Mouse (Mus musculus): ENCODE data around the gene Ndufv1. TPM values are rescaled to one million over a fixed set of nuclear protein-coding genes. Genes with fewer than 3 reads are reported as not detected.
"Not testable (repeated sequence)": the region's sequence is repeated elsewhere in the genome, so short reads cannot be mapped to it uniquely, and the experiment has no call there.

Gene Ndufv1
- polyA plus RNA-seq, 1 experiment from 2014 or later, result 285 TPM

- no peaks in the 10 kb centered on the region for H3K27me3 ChIP-seq (ENCODE audit: insufficient read depth, low read length)
- no peak overlapping the region for H3K4me3 ChIP-seq (ENCODE audit: low read length)
- no peak overlapping the region for H3K4me2 ChIP-seq (replicated peaks; ENCODE audit: low read depth, low read length)
- no peak overlapping the region for H3K9ac ChIP-seq (replicated peaks; ENCODE audit: low read length)
- 75% methylated on average over 8 of the region's 8 CpGs for WGBS
- H3K27ac ChIP-seq (ENCODE audit: low read length), result no peak overlapping the region
- H3K36me3 ChIP-seq (ENCODE audit: insufficient read depth, low read length), result no peaks in the 10 kb centered on the region
- ATAC-seq (ENCODE audit: low FRiP score, low TSS enrichment), result no peak
- H3K9me3 ChIP-seq (ENCODE audit: low read length), result no peaks in the 10 kb centered on the region; the same call in 1 of the 2 replicates
- no peaks in the 10 kb centered on the region for H3K4me1 ChIP-seq (ENCODE audit: insufficient read depth, low read length)
Observed at GRCm38 (mm10) chr19:4055216-4055946, 42.8 kb upstream of the Ndufv1 start.

- no peak overlapping the region for H3K4me2 ChIP-seq (replicated peaks; ENCODE audit: low read depth, low read length)
- no peaks in the 10 kb centered on the region; the same call in 1 of the 2 replicates for H3K9me3 ChIP-seq (ENCODE audit: low read length)
- no peak overlapping the region for H3K4me3 ChIP-seq (ENCODE audit: low read length)
- H3K9ac ChIP-seq (replicated peaks; ENCODE audit: low read length), result no peak overlapping the region
- no peak for ATAC-seq (ENCODE audit: low FRiP score, low TSS enrichment)
- no peaks in the 10 kb centered on the region for H3K36me3 ChIP-seq (ENCODE audit: insufficient read depth, low read length)
- WGBS, result 91% methylated on average over 5 of the region's 5 CpGs
- no peaks in the 10 kb centered on the region for H3K27me3 ChIP-seq (ENCODE audit: insufficient read depth, low read length)
- no peaks in the 10 kb centered on the region for H3K4me1 ChIP-seq (ENCODE audit: insufficient read depth, low read length)
- no peak overlapping the region for H3K27ac ChIP-seq (ENCODE audit: low read length)
Observed at GRCm38 (mm10) chr19:4054613-4055012, 42.0 kb upstream of the Ndufv1 start.

DNA sequence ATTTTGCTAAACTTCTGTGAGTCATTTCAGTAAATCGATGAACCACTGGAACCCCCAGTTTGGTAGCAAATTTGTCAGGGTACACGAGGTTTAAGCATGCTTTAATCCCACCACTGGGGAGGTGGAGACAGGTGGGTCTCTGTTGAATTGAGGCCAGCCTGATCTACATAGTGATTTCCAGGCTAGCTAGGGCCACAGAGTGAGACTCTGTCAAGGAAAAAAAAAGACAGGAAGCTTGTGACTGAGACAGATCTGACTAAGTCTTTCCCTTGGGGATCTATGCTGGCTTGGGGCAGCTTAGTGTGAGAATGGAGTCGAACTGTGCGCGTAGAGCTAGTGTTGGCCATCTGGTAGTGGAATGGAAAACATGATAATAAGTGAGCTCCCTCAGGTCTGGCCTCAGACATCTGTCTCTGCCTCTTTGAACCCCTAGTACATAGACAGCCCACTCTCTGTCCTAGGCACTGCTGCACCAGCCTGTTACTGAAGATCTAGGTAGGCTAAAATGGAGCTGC is 40.0 kb upstream of the Ndufv1 start:
- no peak for ATAC-seq (ENCODE audit: low FRiP score, low TSS enrichment)
- no peaks in the 10 kb centered on the region for H3K27me3 ChIP-seq (ENCODE audit: insufficient read depth, low read length)
- no peak overlapping the region for H3K27ac ChIP-seq (ENCODE audit: low read length)
- H3K9me3 ChIP-seq (ENCODE audit: low read length), result no peaks in the 10 kb centered on the region; the same call in 1 of the 2 replicates
- no peaks in the 10 kb centered on the region for H3K4me1 ChIP-seq (ENCODE audit: insufficient read depth, low read length)
- no peak overlapping the region for H3K9ac ChIP-seq (replicated peaks; ENCODE audit: low read length)
- H3K36me3 ChIP-seq (ENCODE audit: insufficient read depth, low read length), result no peaks in the 10 kb centered on the region
- H3K4me3 ChIP-seq (ENCODE audit: low read length), result no peak overlapping the region
- 75% methylated on average over 5 of the region's 5 CpGs for WGBS
- H3K4me2 ChIP-seq (replicated peaks; ENCODE audit: low read depth, low read length), result no peak overlapping the region

- Histone ChIP-seq H3K9ac (replicated peaks; ENCODE audit: low read length) (no peak overlapping the region), H3K27ac (ENCODE audit: low read length) (no peak overlapping the region), H3K36me3 (ENCODE audit: insufficient read depth, low read length) (no peaks in the 10 kb centered on the region), H3K27me3 (ENCODE audit: insufficient read depth, low read length) (no peaks in the 10 kb centered on the region), H3K4me3 (ENCODE audit: low read length) (no peak overlapping the region), H3K9me3 (ENCODE audit: low read length) (no peaks in the 10 kb centered on the region; the same call in 1 of the 2 replicates), H3K4me2 (replicated peaks; ENCODE audit: low read depth, low read length) (no peak overlapping the region), H3K4me1 (ENCODE audit: insufficient read depth, low read length) (no peaks in the 10 kb centered on the region)
- no peak for ATAC-seq (ENCODE audit: low FRiP score, low TSS enrichment)
- 52% methylated on average over 10 of the region's 10 CpGs for WGBS
Observed at GRCm38 (mm10) chr19:4051741-4052515, 39.3 kb upstream of the Ndufv1 start.

DNA sequence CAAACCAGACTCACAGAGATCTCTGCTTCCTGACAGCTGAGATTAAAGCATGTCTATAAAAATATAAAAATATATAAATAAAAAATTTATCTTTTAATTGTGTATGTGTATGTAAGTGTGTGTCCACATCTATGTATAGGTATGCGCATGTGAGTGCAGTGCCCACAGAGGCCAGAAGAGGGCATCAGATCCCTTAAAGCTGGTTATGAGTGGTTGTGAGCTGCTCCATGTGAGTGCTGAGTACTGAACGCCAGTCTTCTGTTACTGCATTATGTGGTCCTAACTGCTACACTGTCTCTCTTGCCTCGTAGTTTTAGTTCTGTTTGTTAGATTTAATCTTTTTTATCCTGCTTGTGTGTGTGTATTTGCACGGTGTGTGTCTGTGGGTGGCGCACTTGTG is 38.4 kb upstream of the Ndufv1 start:
- WGBS, result 91% methylated on average over 5 of the region's 5 CpGs

GRCm38 (mm10) chr19:4049069-4049468 is 36.5 kb upstream of the Ndufv1 start:
- not testable (repeated sequence) for H3K27me3 ChIP-seq (ENCODE audit: insufficient read depth, low read length); H3K9me3 ChIP-seq (ENCODE audit: low read length); H3K4me1 ChIP-seq (ENCODE audit: insufficient read depth, low read length); H3K36me3 ChIP-seq (ENCODE audit: insufficient read depth, low read length); H3K9ac ChIP-seq (replicated peaks; ENCODE audit: low read length); ATAC-seq (ENCODE audit: low FRiP score, low TSS enrichment); H3K4me3 ChIP-seq (ENCODE audit: low read length); H3K4me2 ChIP-seq (replicated peaks; ENCODE audit: low read depth, low read length); H3K27ac ChIP-seq (ENCODE audit: low read length)
- 79% methylated on average over 5 of the region's 5 CpGs for WGBS

More for the DNA sequence above, 38.4 kb upstream of the Ndufv1 start:
- no peak for ATAC-seq (ENCODE audit: low FRiP score, low TSS enrichment)
- no peaks in the 10 kb centered on the region; the same call in 1 of the 2 replicates for H3K9me3 ChIP-seq (ENCODE audit: low read length)
- no peaks in the 10 kb centered on the region for H3K36me3 ChIP-seq (ENCODE audit: insufficient read depth, low read length)
- H3K9ac ChIP-seq (replicated peaks; ENCODE audit: low read length), result no peak overlapping the region
- H3K4me1 ChIP-seq (ENCODE audit: insufficient read depth, low read length), result no peaks in the 10 kb centered on the region
- no peak overlapping the region for H3K27ac ChIP-seq (ENCODE audit: low read length)
- H3K4me3 ChIP-seq (ENCODE audit: low read length), result no peak overlapping the region
- no peaks in the 10 kb centered on the region for H3K27me3 ChIP-seq (ENCODE audit: insufficient read depth, low read length)
- H3K4me2 ChIP-seq (replicated peaks; ENCODE audit: low read depth, low read length), result no peak overlapping the region

DNA sequence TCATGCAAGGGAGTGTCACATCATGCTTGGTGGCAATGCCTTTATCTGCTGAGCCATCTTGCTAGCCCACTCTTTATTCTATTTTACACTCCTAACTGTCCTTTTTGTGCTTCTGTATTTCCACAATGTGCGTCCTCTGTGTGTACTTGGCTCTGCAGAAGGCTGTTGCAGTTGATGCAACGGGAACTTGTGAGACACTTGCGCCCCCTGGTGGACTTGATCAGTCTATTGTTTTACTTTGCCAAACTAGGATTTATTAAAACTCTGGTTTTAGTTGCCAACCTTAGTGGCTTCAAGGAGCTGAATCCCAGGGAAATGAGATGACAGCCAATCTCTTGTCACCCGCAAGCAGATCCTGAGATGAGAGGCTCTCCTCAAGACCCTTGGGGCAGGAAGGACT is 35.3 kb upstream of the Ndufv1 start:
- Histone ChIP-seq H3K9ac (replicated peaks; ENCODE audit: low read length) (no peak overlapping the region), H3K27ac (ENCODE audit: low read length) (no peak overlapping the region), H3K4me3 (ENCODE audit: low read length) (no peak overlapping the region), H3K27me3 (ENCODE audit: insufficient read depth, low read length) (no peaks in the 10 kb centered on the region), H3K36me3 (ENCODE audit: insufficient read depth, low read length) (no peaks in the 10 kb centered on the region), H3K4me1 (ENCODE audit: insufficient read depth, low read length) (no peaks in the 10 kb centered on the region), H3K4me2 (replicated peaks; ENCODE audit: low read depth, low read length) (no peak overlapping the region), H3K9me3 (ENCODE audit: low read length) (no peaks in the 10 kb centered on the region; the same call in 1 of the 2 replicates)
- no peak for ATAC-seq (ENCODE audit: low FRiP score, low TSS enrichment)
- WGBS, result 21% methylated on average over 4 of the region's 4 CpGs

GRCm38 (mm10) chr19:4046866-4047254 is 34.3 kb upstream of the Ndufv1 start:
- H3K4me2 ChIP-seq (replicated peaks; ENCODE audit: low read depth, low read length), result no peak overlapping the region
- no peak overlapping the region for H3K27ac ChIP-seq (ENCODE audit: low read length)

DNA sequence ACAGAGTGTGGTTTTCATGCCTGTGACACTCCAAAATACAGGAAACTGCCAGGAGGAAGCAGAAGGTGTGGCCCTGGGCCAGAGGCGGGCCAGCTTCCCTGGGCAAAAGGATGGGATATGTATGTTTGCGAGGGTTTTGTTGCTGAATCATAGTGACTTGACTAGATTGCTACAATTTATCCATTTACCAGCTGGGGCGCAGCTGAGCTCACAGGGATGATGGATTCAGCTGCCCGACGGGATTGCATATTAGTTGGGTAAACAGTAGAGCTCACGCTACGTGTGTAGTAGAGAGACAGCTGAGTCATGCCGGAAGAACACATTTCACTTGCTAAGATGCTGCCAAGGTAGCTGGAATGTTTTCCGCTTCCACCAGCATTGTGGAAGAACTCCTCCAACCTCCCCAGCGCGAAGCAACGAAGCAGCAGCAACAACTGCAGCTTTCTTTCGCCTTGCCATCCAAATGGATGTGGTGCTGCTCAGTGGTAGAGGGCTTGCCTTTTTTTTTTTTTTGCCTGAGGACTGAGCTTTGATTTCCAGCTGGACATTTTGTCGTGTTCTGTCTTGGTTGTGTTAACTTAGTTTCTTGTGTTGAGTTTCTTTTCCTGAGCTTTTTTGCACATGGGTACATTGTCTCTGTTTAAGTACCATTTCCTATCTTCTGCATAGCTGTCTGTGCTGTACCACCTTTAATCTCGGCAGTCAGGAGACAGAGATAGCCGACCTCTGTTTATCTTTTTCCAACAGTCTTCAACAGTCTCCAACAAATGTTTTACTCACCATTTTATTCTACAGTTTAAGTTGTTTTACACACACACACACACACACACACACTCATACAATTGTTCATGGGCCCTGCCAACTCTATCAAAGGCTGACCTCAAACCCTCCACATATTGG is 33.6 kb upstream of the Ndufv1 start, which contains the start of gene Gstp2:
Gene Gstp2 (minus strand): TSS at position 58 of the 900 bp plus-strand sequence.
- peak within 1 kb of the TSS; percentile 33 for H3K4me2 ChIP-seq (replicated peaks; ENCODE audit: low read depth, low read length)
- no peaks in the 10 kb centered on the region; the same call in 1 of the 2 replicates for H3K9me3 ChIP-seq (ENCODE audit: low read length)
- no peak within 1 kb of the TSS for H3K4me3 ChIP-seq (ENCODE audit: low read length)
- no peak for ATAC-seq (ENCODE audit: low FRiP score, low TSS enrichment)
- no peaks in the 10 kb centered on the region for H3K4me1 ChIP-seq (ENCODE audit: insufficient read depth, low read length)
- 45% methylated on average over 16 of the region's 16 CpGs for WGBS
- H3K27me3 ChIP-seq (ENCODE audit: insufficient read depth, low read length), result no peaks in the 10 kb centered on the region
- H3K27ac ChIP-seq (ENCODE audit: low read length), result no peak within 1 kb of the TSS; the same call in 1 of the 2 replicates
- H3K9ac ChIP-seq (replicated peaks; ENCODE audit: low read length), result no peak within 1 kb of the TSS
- no peaks in the 10 kb centered on the region for H3K36me3 ChIP-seq (ENCODE audit: insufficient read depth, low read length)

More at GRCm38 (mm10) chr19:4046866-4047254, 34.3 kb upstream of the Ndufv1 start:
- Histone ChIP-seq H3K36me3 (ENCODE audit: insufficient read depth, low read length) (no peaks in the 10 kb centered on the region), H3K4me3 (ENCODE audit: low read length) (no peak overlapping the region), H3K4me1 (ENCODE audit: insufficient read depth, low read length) (no peaks in the 10 kb centered on the region), H3K9ac (replicated peaks; ENCODE audit: low read length) (no peak overlapping the region), H3K9me3 (ENCODE audit: low read length) (no peaks in the 10 kb centered on the region; the same call in 1 of the 2 replicates), H3K27me3 (ENCODE audit: insufficient read depth, low read length) (no peaks in the 10 kb centered on the region)
- no peak for ATAC-seq (ENCODE audit: low FRiP score, low TSS enrichment)
- 85% methylated on average over 8 of the region's 8 CpGs for WGBS

All from kidney, embryonic 16.5 days (tissue).